Mouse (Mus musculus) heart, postnatal 0 days (tissue): ENCODE measurements around the gene Irf1.

ENCODE experiments used
- CTCF ChIP-seq: IDR thresholded peaks from 2 replicates; pipeline ENCODE4 v1.5.1; 2016; ENCODE audit warnings: antibody characterized with exemption, control low read depth, low read depth
- EP300 ChIP-seq: IDR thresholded peaks from 2 replicates; pipeline ENCODE4 v1.6.1; 2016; ENCODE audit warnings: antibody characterized with exemption, low read depth

- TF ChIP-seq CTCF (no peak), EP300 (no peak)
These were observed 49.1 kb upstream of the Irf1 start, which contains the start of gene Il5 for GRCm38 (mm10) chr11:53720715-53721114.
